Mouse (Mus musculus) megakaryocyte, embryonic 14.5 days (primary cell): ENCODE results near the gene Hsd3b7. TPM values are rescaled to one million over a fixed set of nuclear protein-coding genes. Genes with fewer than 3 reads are reported as not detected.

Experiments used
- H3K27me3 ChIP-seq: replicated peaks from 2 replicates; pipeline ENCODE3; 2012; ENCODE audit warnings: inconsistent platforms
- H3K36me3 ChIP-seq: replicated peaks from 2 replicates; pipeline ENCODE3; 2012; ENCODE audit warnings: low read length, inconsistent platforms, mixed read lengths
- H3K4me1 ChIP-seq: 2 replicates; pipeline ENCODE4 v1.6.1; 2012; ENCODE audit warnings: inconsistent platforms
- H3K4me3 ChIP-seq: replicated peaks from 2 replicates; pipeline ENCODE3; 2012; ENCODE audit warnings: moderate library complexity, mild to moderate bottlenecking, inconsistent platforms
- H3K9me3 ChIP-seq: 2 replicates; pipeline ENCODE4 v1.6.1; 2012; ENCODE audit warnings: inconsistent platforms
- FLI1 ChIP-seq: IDR thresholded peaks from 2 replicates; pipeline ENCODE4 v1.6.1; 2012; ENCODE audit warnings: low read length, inconsistent platforms, mixed read lengths
- GATA1 ChIP-seq: IDR thresholded peaks from 3 replicates; pipeline ENCODE4 v1.6.1; 2012; ENCODE audit warnings: mixed read lengths, low read length, inconsistent platforms, borderline replicate concordance
- polyA plus RNA-seq: library from polyadenylated mRNA; stranded (reverse); fragments of >175 nt; gene quantifications from 2 replicates; pipeline ENCODE4 v1.2.3, GENCODE M21; 2012; ENCODE audit warnings: low replicate concordance; ENCODE audit not compliant: insufficient read depth

The Hsd3b7 gene
- polyA plus RNA-seq, 1 experiment: 53.3 TPM

- H3K36me3 ChIP-seq: no peaks in the 10 kb centered on the region
- peaks cover 6% of the 10 kb centered on the region for H3K27me3 ChIP-seq
- no peak overlapping the region for H3K4me3 ChIP-seq
- TF ChIP-seq GATA1 (no peak), FLI1 (no peak)
- H3K9me3 ChIP-seq: no peaks in the 10 kb centered on the region; the same call in 1 of the 2 replicates
- H3K4me1 ChIP-seq: peaks cover 43% of the 10 kb centered on the region
These were observed 14.0 kb downstream of the Hsd3b7 start for GRCm38 (mm10) chr7:127814241-127814921.

GRCm38 (mm10) chr7:127815116-127815665 lies 14.8 kb downstream of the Hsd3b7 start:
- no peaks in the 10 kb centered on the region for H3K36me3 ChIP-seq
- peaks cover 6% of the 10 kb centered on the region for H3K27me3 ChIP-seq
- H3K4me1 ChIP-seq: peaks cover 43% of the 10 kb centered on the region
- no peaks in the 10 kb centered on the region; the same call in 1 of the 2 replicates for H3K9me3 ChIP-seq
- TF ChIP-seq GATA1 (no peak), FLI1 (no peak)
- no peak overlapping the region for H3K4me3 ChIP-seq

GRCm38 (mm10) chr7:127815954-127816821 lies 15.8 kb downstream of the Hsd3b7 start:
- peak overlapping the region; percentile 30 for H3K4me3 ChIP-seq
- H3K27me3 ChIP-seq: peaks cover 6% of the 10 kb centered on the region
- H3K9me3 ChIP-seq: no peaks in the 10 kb centered on the region
- H3K36me3 ChIP-seq: no peaks in the 10 kb centered on the region
- no peak for TF ChIP-seq GATA1
- no peak for TF ChIP-seq FLI1
- peaks cover 46% of the 10 kb centered on the region for H3K4me1 ChIP-seq

GRCm38 (mm10) chr7:127817053-127817452 lies 16.6 kb downstream of the Hsd3b7 start:
- TF ChIP-seq FLI1 (no peak), GATA1 (no peak)
- H3K4me1 ChIP-seq: peaks cover 48% of the 10 kb centered on the region
- no peak overlapping the region for H3K4me3 ChIP-seq
- no peaks in the 10 kb centered on the region for H3K36me3 ChIP-seq
- H3K9me3 ChIP-seq: no peaks in the 10 kb centered on the region
- peaks cover 6% of the 10 kb centered on the region for H3K27me3 ChIP-seq

GRCm38 (mm10) chr7:127817776-127818175 lies 17.4 kb downstream of the Hsd3b7 start:
- H3K27me3 ChIP-seq: peaks cover 6% of the 10 kb centered on the region
- H3K4me1 ChIP-seq: peaks cover 48% of the 10 kb centered on the region
- no peak overlapping the region for H3K4me3 ChIP-seq
- no peak for TF ChIP-seq FLI1
- no peak for TF ChIP-seq GATA1
- H3K9me3 ChIP-seq: no peaks in the 10 kb centered on the region
- H3K36me3 ChIP-seq: no peaks in the 10 kb centered on the region

GRCm38 (mm10) chr7:127820836-127821509 lies 20.6 kb downstream of the Hsd3b7 start:
- Histone ChIP-seq H3K4me1 (peaks cover 31% of the 10 kb centered on the region), H3K36me3 (no peaks in the 10 kb centered on the region), H3K4me3 (no peak overlapping the region), H3K9me3 (no peaks in the 10 kb centered on the region), H3K27me3 (peaks cover 27% of the 10 kb centered on the region)
- TF ChIP-seq FLI1 (no peak), GATA1 (no peak)

GRCm38 (mm10) chr7:127822494-127822893 lies 22.1 kb downstream of the Hsd3b7 start:
- no peak for TF ChIP-seq FLI1
- TF ChIP-seq GATA1: no peak
- no peak overlapping the region for H3K4me3 ChIP-seq
- H3K4me1 ChIP-seq: peaks cover 22% of the 10 kb centered on the region

GRCm38 (mm10) chr7:127823236-127824171 lies 23.1 kb downstream of the Hsd3b7 start:
- Histone ChIP-seq H3K9me3 (peaks cover 3% of the 10 kb centered on the region; the same call in 1 of the 2 replicates), H3K4me1 (peaks cover 18% of the 10 kb centered on the region), H3K36me3 (no peaks in the 10 kb centered on the region), H3K27me3 (peaks cover 32% of the 10 kb centered on the region), H3K4me3 (no peak overlapping the region)
- TF ChIP-seq FLI1: no peak
- TF ChIP-seq GATA1: no peak

More at GRCm38 (mm10) chr7:127822494-127822893, 22.1 kb downstream of the Hsd3b7 start:
- Histone ChIP-seq H3K9me3 (peaks cover 3% of the 10 kb centered on the region; the same call in 1 of the 2 replicates), H3K36me3 (no peaks in the 10 kb centered on the region), H3K27me3 (peaks cover 32% of the 10 kb centered on the region)
